Mouse (Mus musculus): ENCODE data around the gene Use1. TPM values are rescaled to one million over a fixed set of nuclear protein-coding genes. Genes with fewer than 3 reads are reported as not detected.
"Not testable (repeated sequence)": the region's sequence is repeated elsewhere in the genome, so short reads cannot be mapped to it uniquely, and the experiment has no call there.

Gene Use1
- polyA plus RNA-seq (2015; fragmentation: Nextera tagmentation; extraction: Ambion mirVana), result 95.8 and 99.4 TPM in 2 replicates

DNA sequence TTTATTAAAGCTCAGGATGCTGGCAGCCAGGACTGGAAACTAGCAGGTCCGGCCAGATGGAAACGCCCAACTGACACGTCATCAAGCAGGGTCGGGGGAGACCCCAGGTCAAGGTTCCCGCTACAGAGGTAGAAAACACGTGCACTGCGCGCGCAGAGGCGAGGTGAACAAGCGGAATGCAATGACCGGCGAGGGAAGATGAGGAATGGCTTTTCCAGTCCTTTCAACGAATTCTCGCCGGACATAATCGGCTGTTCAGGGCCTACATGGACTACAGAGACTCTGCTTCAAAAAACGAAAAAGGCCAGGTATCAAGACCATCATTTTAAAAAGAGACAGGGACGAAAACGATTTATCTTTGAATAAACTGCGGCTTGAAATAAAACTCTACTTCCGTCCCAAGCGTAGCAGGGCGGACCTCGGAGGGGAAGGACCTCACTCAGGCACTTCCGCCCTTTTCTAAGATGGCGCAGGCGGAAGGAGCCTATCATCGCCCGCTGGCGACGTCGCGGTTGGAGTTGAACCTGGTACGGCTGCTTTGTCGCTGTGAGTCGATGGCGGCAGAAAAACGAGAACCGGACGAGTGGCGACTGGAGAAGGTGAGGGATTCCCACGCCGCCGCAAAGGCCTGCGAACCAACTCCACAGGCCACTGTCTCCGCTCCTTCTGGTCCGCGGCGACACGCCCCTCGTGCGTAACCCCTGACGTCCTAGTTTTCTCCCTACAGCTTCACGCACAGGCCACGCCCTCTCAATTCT, at the start of gene Use1:
Gene Use1 (plus strand): TSS at position 78 of the 758 bp plus-strand sequence.
- Histone ChIP-seq H3K4me3 (peak within 1 kb of the TSS; percentile 65), H3K9ac (peak within 1 kb of the TSS; percentile 63), H3K4me1 (peaks cover 22% of the 10 kb centered on the region), H3K27ac (peak within 1 kb of the TSS; percentile 86), H3K4me2 (peak within 1 kb of the TSS; percentile 80), H3K9me3 (replicated peaks) (no peaks in the 10 kb centered on the region), H3K27me3 (no peaks in the 10 kb centered on the region), H3K36me3 (ENCODE audit: poor library complexity, severe bottlenecking) (peaks cover 16% of the 10 kb centered on the region)
- WGBS, result under 1% methylated on average over 56 of the region's 56 CpGs
- ATAC-seq, result peak; percentile 82

DNA sequence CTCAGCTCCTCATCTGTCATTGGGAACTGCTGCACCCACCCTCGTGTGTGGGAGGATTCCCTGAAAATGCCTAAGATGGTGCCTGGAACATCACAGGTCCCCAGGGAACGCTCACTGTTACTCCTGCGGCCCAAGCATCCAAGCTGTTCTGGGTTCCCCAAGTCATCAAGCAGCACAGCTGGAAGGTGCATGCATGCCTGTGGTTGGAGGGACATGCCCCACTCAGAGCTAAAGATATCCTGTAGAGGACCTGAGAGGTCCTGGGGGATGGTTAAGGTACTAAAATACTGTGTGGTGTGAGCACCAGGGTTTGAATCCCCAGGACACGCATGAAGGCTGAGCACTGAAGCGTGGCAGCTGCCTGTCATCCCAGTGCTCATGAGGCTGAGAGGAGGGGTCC, 48.0 kb upstream of the Use1 start:
- H3K4me1 ChIP-seq; H3K27ac ChIP-seq; H3K9me3 ChIP-seq (replicated peaks); ATAC-seq; H3K4me2 ChIP-seq; H3K4me3 ChIP-seq; H3K27me3 ChIP-seq; H3K9ac ChIP-seq: not testable (repeated sequence)
- 89% methylated on average over 5 of the region's 5 CpGs for WGBS
- peaks cover 49% of the 10 kb centered on the region for H3K36me3 ChIP-seq (ENCODE audit: poor library complexity, severe bottlenecking)

DNA sequence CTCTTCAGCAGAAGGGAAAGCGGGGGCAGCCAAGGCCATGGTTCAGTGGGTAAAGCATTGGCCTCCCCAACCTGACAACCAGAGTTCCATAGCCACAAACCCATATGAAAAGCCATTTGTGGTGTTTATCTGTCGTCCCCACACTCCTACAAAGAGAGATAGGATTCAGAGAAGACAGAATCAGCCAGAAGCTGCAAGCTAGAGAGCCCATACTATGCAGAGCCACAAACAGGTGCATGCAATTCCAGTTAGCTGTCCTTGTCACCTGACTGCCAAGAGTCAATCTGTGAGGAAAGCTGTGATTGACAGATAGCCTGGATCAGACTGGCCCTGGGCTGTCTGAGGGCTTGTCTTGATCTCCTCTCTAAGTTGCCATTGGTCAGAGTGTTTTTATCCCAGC, 46.9 kb upstream of the Use1 start:
- not testable (repeated sequence) for H3K9ac ChIP-seq; H3K4me1 ChIP-seq; H3K4me3 ChIP-seq; H3K4me2 ChIP-seq; H3K27ac ChIP-seq; H3K9me3 ChIP-seq (replicated peaks); ATAC-seq; H3K27me3 ChIP-seq
- peaks cover 59% of the 10 kb centered on the region for H3K36me3 ChIP-seq (ENCODE audit: poor library complexity, severe bottlenecking)
- 90% methylated on average over 2 of the region's 2 CpGs for WGBS

DNA sequence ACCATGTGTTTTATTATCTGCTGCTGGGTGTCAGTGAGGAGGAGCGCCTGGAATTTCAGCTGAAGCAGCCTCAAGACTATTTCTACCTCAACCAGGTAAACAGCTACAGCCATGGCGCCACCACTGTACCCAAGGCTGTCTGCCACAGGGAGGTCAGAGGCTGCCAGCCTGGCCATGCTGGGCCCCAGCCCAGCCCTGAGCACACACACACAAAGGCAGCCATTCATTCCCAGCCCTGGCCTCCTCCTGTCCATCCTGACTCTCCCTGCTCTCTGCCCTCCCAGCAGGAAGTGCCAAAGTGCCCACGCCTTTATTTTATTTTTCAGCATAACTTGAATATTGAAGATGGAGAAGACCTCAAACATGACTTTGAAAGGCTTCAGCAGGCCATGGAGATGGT, 43.7 kb upstream of the Use1 start:
- ATAC-seq, result no peak
- no peak overlapping the region for H3K9ac ChIP-seq
- H3K4me1 ChIP-seq, result no peaks in the 10 kb centered on the region
- H3K4me2 ChIP-seq, result no peak overlapping the region
- peaks cover 66% of the 10 kb centered on the region for H3K36me3 ChIP-seq (ENCODE audit: poor library complexity, severe bottlenecking)
- no peaks in the 10 kb centered on the region for H3K9me3 ChIP-seq (replicated peaks)
- no peak overlapping the region for H3K27ac ChIP-seq
- no peaks in the 10 kb centered on the region for H3K27me3 ChIP-seq
- WGBS, result 96% methylated on average over 3 of the region's 3 CpGs
- no peak overlapping the region for H3K4me3 ChIP-seq

DNA sequence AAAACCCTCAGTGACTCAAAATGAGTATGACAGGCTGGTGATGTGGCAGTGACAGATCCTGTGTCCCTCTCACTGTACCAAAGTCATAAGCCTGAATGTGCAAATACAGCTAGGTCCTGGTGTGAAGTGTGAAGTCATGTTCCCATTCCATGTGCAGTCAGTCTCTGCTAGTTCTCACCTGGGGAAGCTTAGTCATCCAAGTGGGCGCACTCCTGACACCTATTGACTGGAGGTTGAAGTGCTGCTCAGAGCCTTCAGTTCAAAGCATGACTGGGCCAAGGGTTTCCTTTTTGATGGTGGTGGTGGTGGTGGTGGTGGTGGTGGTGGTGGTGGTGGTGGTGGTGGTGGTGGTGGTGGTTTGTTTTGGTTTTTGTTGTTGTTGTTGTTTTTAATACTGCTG, 41.8 kb upstream of the Use1 start:
- Histone ChIP-seq H3K27ac (no peak overlapping the region), H3K36me3 (ENCODE audit: poor library complexity, severe bottlenecking) (peaks cover 81% of the 10 kb centered on the region), H3K4me3 (no peak overlapping the region), H3K4me1 (no peaks in the 10 kb centered on the region), H3K9me3 (replicated peaks) (no peaks in the 10 kb centered on the region), H3K27me3 (no peaks in the 10 kb centered on the region), H3K9ac (no peak overlapping the region), H3K4me2 (no peak overlapping the region)
- 100% methylated on average over 1 of the region's 1 CpGs for WGBS
- no peak for ATAC-seq

DNA sequence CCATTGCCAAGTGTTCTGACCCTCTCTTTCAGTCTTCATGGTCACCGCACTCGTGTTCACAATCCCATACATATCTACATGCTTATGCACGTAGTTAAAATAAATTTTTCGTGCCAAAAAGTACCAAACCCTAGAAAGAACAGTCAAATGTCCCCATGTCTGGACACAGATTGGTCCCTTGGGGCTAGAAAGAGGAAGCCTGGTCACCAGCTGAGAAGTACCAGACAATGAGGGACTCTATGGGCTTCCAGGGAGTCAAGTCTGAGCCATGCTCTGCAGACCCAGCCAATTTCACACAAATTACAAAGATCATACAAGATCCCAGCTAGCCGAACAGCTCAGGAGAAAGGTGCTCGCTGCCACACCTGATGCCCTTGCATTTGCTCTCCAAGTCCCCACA, 28.8 kb upstream of the Use1 start:
- not testable (repeated sequence) for H3K9ac ChIP-seq; H3K4me2 ChIP-seq; H3K4me3 ChIP-seq; H3K4me1 ChIP-seq; ATAC-seq; H3K27me3 ChIP-seq; H3K9me3 ChIP-seq (replicated peaks); H3K27ac ChIP-seq
- WGBS, result 92% methylated on average over 6 of the region's 6 CpGs
- H3K36me3 ChIP-seq (ENCODE audit: poor library complexity, severe bottlenecking), result peaks cover 58% of the 10 kb centered on the region

DNA sequence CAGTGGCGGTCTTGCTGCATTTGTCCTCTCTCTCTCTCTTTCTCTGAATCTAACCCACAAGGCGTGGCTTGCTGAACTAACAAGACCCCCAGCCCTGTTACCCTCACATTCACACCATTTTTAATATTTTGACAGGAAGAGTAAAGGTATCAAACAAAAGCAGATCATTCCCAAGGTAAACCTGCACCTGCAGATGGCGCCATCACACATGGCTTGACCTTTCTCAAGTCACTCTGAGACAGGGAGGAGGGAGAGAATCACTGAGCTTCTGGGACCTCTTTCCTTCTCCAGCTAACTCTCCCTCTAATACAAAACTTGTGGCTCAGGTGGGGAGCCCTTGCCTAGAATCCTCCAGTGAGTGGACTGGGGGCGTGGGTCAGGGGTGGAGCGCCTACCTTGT, 26.0 kb upstream of the Use1 start:
- Histone ChIP-seq H3K36me3 (ENCODE audit: poor library complexity, severe bottlenecking) (peaks cover 68% of the 10 kb centered on the region), H3K4me3 (no peak overlapping the region), H3K27me3 (no peaks in the 10 kb centered on the region), H3K4me2 (no peak overlapping the region), H3K27ac (no peak overlapping the region), H3K9me3 (replicated peaks) (no peaks in the 10 kb centered on the region), H3K9ac (no peak overlapping the region), H3K4me1 (no peaks in the 10 kb centered on the region)
- WGBS, result 73% methylated on average over 5 of the region's 5 CpGs
- no peak for ATAC-seq

DNA sequence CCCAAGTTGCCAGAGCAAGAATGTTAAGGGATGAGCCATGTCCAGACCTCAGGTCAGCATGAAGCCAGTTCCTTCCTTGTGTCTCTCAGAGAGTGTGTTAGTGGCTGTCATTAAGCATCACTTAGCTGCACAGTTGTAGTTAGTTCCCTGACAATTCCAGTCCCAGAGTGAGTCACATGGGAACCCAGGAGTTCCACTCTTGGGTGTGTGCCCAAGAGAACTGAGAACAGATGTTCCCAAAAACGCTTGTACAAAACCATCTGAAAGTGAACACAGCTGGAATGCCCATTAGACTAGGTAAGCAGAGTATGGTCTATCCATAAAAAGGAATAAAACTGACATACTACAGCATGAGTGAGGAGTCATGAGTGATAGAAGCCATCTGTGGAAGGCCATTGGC, 20.1 kb upstream of the Use1 start:
- Histone ChIP-seq H3K27ac (no peak overlapping the region), H3K36me3 (ENCODE audit: poor library complexity, severe bottlenecking) (peaks cover 91% of the 10 kb centered on the region), H3K9me3 (replicated peaks) (no peaks in the 10 kb centered on the region), H3K4me1 (no peaks in the 10 kb centered on the region), H3K27me3 (no peaks in the 10 kb centered on the region), H3K9ac (no peak overlapping the region), H3K4me2 (no peak overlapping the region), H3K4me3 (no peak overlapping the region)
- 94% methylated on average over 1 of the region's 1 CpGs for WGBS
- no peak for ATAC-seq

DNA sequence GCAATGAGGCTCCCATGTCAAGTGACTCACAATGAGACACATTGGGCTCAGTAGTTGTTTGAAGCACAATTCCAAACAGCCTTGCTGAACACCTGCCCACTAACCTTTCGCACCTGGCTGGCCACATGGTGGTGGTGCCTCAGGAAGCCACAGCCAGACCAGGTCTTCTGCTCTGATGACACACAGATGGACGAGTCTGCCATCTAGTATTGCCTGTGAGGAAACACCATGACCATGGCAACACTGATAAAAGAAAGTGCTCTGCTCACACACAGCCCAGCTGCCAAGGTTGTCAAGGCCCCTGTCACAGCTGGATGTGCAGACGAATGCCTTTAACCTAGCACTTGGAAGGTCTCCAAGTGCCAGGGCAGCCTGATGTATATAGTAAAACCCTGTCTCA, 15.5 kb upstream of the Use1 start:
- H3K27me3 ChIP-seq, result no peaks in the 10 kb centered on the region
- H3K9ac ChIP-seq, result no peak overlapping the region
- peaks cover 97% of the 10 kb centered on the region for H3K36me3 ChIP-seq (ENCODE audit: poor library complexity, severe bottlenecking)
- no peak overlapping the region for H3K4me3 ChIP-seq
- H3K4me1 ChIP-seq, result no peaks in the 10 kb centered on the region
- no peak overlapping the region for H3K4me2 ChIP-seq
- no peaks in the 10 kb centered on the region for H3K9me3 ChIP-seq (replicated peaks)
- no peak overlapping the region for H3K27ac ChIP-seq
- ATAC-seq, result no peak
- 74% methylated on average over 3 of the region's 3 CpGs for WGBS

DNA sequence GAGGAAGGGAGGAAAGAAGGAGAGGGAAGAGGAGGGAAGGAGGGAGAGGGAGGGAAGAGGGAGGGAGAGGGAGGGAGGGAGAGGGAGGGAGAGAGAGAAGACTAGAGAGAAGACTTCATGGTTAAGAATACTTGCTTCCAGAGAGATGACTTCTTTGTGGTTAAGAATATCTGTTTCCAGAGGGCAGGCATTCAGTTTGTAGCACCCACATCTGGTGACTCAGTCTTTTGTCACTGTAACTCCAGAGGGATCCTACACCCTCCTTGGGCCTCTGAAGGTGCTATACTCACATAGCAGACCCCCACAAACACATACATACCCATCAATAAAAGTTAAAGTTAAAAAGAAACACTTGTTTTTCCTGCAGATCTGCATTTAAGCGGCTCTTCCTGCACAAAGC, 15.1 kb upstream of the Use1 start:
- H3K4me1 ChIP-seq, result no peaks in the 10 kb centered on the region
- no peaks in the 10 kb centered on the region for H3K27me3 ChIP-seq
- no peak overlapping the region for H3K27ac ChIP-seq
- H3K4me3 ChIP-seq, result no peak overlapping the region
- no peaks in the 10 kb centered on the region for H3K9me3 ChIP-seq (replicated peaks)
- no peak overlapping the region for H3K9ac ChIP-seq
- 90% methylated on average over 1 of the region's 1 CpGs for WGBS
- ATAC-seq, result no peak
- H3K4me2 ChIP-seq, result no peak overlapping the region
- H3K36me3 ChIP-seq (ENCODE audit: poor library complexity, severe bottlenecking), result peaks cover 97% of the 10 kb centered on the region

DNA sequence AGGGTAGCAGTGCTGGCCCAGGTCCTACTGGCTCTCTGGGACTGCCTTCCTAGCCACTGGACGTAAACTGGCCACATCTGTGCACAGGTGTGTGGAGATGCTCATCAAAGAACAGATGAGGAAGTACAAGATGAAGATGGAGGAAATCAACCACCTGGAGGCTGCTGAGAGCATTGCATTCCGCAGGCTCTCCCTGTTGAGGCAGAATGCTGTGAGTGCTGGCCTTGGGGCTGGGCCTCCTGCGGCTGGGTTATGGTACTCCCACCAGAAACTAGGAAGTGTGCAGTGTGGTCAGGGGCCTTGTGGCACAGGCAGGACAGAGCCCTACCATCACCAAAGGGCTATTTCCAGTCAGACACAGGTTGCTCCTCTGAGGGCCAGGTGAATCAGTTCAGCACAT, 8.6 kb upstream of the Use1 start:
- Histone ChIP-seq H3K36me3 (ENCODE audit: poor library complexity, severe bottlenecking) (peaks cover 85% of the 10 kb centered on the region), H3K9ac (no peak overlapping the region), H3K4me1 (no peaks in the 10 kb centered on the region), H3K27me3 (no peaks in the 10 kb centered on the region), H3K4me3 (no peak overlapping the region), H3K4me2 (no peak overlapping the region), H3K27ac (no peak overlapping the region), H3K9me3 (replicated peaks) (no peaks in the 10 kb centered on the region)
- no peak for ATAC-seq
- WGBS, result 91% methylated on average over 3 of the region's 3 CpGs

DNA sequence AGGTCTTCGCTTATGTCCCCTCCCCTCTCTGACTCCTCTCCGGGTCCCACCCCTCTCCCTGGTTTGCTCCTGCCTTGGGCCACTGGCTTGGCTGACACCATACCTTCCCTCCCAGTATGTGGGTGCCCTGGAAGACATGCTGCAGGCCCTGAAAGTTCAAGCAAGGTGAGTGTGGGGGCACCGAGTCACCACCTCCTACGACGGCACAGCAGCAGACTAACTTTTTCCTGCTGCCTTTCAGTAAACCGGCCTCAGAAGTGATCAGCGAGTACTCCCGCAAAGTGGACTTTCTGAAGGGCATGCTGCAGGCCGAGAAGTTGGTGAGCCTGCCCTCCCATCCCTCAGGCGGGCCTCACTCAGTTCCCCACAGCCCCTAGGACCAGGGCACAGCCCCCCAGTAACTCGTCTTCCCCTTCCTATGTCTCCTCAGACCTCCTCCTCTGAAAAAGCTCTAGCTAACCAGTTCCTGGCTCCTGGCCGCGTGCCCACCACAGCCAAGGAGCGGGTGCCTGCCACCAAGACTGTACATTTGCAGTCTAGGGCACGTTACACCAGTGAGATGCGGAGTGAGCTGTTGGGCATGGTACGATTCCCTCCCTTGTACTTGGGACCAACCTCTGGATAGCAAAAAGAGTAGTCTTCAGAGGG, 1.0 kb downstream of the Use1 start:
- Histone ChIP-seq H3K4me1 (peaks cover 22% of the 10 kb centered on the region), H3K9me3 (replicated peaks) (no peaks in the 10 kb centered on the region), H3K9ac (peak overlapping the region; percentile 63), H3K27ac (peak overlapping the region; percentile 86), H3K4me3 (peak overlapping the region; percentile 65), H3K36me3 (ENCODE audit: poor library complexity, severe bottlenecking) (peaks cover 16% of the 10 kb centered on the region), H3K4me2 (peak overlapping the region; percentile 80), H3K27me3 (no peaks in the 10 kb centered on the region)
- ATAC-seq, result 0 out of 2 replicates have a peak, but pooled peaks have one; percentile 1
- WGBS, result 48% methylated on average over 17 of the region's 17 CpGs
